Mouse (Mus musculus) T-helper 2 cell (primary cell): ENCODE results near the gene Daam2.

Experiments
- in situ Hi-C: fragments of 300-600 bp; cut with MboI, MseI; formaldehyde crosslinking; loops from one replicate; pipeline ENCODE4 v1.15.1; 2025; ENCODE audit warnings: high pct_unique_total_duplicates

Gene Daam2

DNA sequence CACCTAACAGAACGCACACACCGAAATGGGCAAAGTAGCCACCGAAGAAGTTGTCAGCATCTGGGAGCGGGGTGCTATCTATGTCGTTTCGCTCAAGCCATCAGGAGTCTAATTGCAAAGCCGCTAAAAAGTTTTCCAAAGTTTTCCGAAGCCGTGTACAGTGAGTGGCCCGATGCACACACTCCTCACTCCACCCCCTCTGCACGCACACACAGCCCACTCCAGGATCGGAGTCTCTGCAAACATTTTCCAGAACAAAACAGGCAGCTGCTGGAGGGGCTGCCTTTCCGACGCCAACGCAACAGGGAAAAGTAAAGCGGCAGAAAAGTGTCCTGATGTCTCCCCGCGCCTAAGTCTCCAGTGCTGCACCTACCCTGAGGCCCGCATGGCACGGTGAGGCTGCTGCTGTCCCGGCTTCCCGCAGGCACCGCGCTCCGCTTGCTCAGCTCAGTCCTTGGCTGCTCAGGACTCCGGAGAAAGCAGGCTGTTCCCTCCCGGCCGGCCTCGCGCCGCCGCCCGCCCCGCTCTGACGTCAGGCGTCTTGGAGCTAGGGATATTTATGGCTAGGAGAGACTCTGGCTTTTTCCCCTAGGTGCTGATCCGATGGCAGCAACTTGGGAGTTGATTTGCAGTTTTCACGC lies at the start of gene Daam2:
Daam2 (minus strand) TSS at position 514 of the 641 bp plus-strand sequence.
- in situ Hi-C loops = no loop called here

DNA sequence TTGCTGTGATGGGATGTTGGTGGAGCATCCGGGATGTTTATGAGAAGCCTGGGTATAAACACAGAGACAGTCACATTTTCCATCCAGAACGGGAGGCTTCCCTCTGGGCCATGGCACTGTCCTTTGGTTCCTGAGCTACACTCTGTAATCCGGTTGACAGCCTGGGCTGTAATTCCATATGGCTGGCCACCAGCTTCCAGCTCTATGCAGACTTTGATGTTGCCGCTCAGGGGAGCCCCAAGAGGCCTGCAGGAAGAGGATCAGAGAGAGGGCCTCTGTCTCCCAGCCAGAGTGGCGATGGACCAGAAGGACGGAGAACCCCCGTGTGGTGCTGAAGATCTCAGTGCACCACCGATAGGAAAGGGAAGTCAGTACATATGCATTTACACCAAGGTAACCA lies 46.2 kb upstream of the Daam2 start:
- in situ Hi-C loops = no loop called here

DNA sequence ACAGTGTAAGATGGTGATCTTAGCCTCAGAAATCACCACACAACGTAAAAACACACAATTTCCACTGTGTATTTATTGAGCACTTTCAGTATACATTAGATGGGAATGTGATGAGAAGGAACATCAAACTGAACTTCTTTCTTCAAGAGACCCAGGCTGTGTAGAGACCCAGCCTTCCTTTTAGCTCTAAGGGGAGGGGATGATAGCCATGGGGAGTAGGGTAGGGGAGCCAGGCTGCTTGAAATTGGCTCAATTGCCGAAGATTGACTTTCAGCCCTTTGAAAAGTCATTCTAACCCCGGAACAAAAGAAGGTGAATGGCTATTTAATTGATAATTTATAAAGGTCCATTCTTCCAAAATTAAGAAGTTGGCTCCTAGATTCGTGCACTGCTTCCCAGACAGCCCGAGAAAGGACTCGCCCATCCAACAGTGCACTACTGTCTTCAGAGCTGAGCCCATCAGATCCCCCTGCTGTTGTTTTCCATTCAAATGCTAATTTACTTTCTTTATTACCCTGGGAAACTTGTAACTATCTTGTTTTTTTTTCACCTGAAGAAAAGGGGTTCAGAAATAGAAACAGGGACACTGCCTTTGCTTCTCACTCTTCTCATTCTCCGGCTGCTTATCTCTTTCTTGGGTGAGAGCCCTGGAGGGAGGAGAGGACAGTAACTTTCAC lies 43.3 kb upstream of the Daam2 start:
- in situ Hi-C loops = no loop called here

DNA sequence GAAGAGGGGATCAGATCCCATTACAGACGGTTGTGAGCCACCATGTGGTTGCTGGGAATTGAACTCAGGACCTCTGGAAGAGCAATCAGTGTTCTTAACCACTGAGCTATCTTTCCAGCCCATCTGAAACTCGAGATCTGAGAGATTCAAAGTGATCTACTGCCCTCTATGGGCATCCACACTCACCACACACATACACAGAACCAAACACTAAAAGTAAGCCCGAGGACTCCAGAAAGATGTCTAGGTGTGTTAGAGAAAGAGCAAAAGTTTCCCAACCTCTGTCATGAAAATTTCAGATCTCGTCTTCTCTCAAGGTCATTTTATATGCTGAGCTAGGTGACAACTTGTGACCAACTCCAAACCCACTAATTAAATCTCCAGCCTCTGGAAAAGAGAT lies 41.3 kb upstream of the Daam2 start:
- in situ Hi-C loops = no loop called here

DNA sequence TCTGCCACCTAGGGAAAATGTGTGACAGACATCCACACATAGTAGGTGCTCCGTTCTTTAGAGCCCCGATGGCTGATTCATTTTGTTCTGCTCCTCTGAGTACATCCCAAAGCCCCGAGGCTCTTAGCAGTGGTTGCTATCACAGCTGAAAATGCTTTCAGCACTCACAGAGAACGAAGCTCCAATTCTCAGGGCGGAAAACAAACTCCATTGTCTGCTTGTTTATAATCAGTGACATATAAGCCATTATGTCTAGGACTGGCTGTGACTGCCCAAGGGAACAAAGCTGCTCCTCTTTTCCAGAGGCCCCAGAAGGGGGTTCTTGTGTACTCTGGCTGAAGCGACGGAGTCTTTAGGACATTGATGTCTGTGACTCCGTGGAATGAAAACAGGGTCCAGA lies 25.9 kb upstream of the Daam2 start:
- in situ Hi-C loops = no loop called here

DNA sequence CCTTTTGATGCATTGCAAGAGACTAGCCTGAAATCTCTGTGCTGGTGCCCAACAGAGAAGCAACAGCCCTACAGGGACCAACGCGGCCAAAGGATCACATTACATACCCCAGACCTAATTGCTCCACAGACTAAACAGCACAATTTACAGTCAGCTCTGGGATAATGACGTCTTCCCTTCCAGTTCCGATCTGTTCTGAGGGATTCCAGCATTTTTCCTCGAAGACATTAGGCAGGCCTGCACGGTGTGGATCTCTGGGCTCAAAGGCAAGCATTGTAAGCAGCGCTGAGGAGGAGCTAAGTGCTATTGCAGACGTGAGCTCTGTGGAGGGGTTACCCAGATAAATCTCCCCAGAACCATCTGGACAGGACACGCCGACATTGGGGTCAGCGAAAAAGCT lies 18.3 kb upstream of the Daam2 start:
- in situ Hi-C loops = no loop called here

DNA sequence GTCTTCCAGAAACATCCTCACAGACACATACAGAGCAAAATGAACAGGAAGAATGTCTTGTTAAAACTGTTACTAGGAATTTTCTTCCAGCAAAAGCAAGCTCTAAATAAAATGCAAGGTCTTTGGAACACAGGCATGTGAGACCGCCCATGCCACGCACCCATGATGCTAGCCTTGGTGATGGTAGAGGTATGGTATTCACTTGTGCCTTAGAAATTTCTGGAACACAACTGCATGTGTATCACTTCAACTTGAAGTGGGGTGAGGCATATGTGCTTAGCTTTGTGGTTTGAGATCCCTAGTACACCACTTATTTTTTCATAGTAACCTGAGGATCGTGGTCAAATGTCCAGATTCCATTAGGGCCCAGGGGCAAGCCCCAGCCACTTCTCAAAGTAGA lies 13.2 kb upstream of the Daam2 start:
- in situ Hi-C loops = no loop called here

DNA sequence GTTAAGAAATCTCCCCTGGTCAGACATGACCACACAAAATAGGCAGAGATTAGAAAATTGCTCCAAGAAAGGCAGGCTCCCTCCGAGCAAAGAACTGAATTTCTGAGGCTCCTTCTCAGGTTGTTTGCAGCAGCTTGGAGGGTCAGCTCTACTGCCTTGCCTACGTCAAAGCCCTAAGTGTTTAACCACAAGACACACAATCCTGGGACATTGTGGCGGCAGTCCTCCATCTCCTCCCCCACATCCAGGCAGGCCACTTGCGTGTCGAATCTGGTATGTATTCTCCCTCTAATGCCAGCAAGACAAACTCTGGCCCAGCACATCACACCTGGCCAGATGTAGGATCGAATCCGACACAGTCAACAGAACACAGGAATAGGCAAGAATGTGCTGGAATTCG lies 4.6 kb upstream of the Daam2 start:
- in situ Hi-C loops = no loop called here

DNA sequence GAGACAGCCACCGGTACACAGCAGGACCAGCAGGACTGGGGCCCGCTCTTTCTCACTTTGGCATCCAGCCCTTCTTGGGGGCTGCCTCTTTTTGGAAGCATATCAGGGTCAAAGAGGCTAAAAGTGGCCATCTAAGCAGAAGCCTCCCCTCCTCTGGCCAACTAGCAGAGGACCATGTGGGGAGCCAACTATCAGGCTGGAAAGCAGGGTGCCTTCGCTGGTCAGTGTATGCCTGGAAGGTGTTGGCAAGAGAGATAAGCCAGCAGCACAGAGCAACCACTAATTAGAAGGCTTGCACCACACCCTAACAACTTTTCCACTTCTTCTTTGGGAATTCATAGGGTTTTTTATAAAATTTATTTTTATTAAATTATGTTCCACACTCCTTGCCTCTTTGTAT lies 346 bp upstream of the Daam2 start:
- in situ Hi-C loops = no loop called here

DNA sequence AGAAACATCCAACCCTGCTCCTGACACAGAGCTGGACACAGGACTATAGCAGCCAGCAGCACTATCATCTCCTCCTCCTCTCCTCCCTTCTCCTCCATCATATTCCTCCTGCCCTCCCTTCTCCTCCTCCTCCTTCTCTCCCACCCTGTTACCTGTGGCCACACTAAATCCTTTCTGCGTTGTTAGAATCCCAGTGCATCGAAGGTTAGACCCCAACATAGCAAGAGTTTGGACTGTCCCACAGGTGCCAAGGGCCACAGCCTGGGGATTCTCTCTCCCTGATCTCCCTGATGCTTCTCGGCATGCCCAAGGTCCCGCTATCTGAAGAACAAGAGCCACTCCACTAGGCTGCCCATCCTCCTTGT lies 745 bp downstream of the Daam2 start:
- in situ Hi-C loops = no loop called here

DNA sequence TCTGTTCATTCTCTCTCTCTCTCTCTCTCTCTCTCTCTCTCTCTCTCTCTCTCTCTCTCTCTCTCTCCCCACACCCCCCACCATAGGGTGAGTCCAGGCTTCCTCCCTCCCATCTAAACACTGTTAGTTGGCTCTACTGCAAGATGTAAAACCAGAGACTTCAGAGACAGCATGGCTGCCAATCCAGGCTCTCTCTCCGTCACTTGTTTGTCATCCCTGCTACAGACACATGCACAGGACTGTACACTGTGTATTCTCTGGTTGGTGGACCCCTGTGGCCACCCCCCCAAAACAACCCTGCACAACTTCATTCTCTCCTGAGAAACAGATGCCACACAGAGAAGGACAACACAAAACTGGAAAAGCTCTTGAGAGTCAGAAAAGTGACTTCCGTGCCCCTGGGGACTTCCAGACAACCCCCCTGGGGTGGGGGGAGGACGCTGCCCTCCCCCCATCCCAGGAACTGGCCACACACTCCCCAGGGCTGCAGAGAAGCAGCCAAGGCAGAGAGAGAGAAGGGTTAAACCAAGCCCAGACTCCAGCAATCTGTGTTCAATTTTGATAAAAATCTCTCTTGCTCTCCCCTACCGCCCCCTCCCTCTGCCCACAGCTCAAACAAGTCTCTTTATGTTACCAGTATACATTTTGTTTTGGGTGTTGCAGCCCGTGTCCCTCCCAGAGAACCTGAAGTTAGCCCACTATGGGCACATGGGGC lies 1.3 kb downstream of the Daam2 start:
- in situ Hi-C loops = no loop called here

DNA sequence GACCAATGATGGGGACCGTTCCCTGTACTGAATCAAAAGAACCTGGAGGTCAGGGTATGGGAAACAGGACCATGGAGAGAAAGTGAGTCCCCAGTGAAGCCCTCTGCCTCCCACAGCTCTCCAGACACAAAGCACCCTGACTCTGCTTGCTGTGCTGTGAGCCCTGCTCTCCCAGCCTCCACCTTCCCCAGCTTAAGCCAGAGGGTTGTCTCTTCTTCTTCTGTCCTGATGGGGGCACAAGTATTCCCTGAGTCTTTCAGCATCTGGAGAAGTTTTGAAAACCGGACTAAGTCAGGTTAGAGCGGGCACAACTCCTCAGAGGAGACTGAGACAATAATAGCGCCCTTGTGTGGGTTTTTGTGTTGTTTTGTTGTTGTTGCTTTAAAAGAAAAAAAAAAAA lies 2.2 kb downstream of the Daam2 start:
- in situ Hi-C loops = no loop called here

DNA sequence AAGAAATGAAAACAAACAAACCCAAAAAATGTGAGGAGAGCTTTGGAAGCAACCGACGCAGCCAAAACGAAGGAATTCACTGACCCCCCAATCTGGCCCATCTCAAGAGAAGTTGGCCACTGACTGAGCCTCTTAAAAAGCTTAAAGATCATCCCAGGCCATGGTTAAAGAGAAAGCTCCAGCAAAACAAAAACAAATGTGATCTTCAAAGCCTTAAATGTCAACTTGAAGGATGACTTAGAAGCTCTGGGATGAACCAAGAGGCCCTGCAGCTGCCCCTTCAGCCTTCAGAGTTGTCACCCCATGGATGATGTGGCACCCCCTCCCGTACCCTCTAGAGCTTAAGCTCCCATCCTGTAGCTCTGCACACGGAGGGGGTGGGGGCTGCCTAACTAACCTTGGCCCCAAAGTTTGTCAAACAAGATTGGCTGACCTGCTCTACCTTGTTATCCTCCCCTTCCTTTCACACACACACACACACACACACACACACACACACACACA lies 4.3 kb downstream of the Daam2 start:
- in situ Hi-C loops = no loop called here

DNA sequence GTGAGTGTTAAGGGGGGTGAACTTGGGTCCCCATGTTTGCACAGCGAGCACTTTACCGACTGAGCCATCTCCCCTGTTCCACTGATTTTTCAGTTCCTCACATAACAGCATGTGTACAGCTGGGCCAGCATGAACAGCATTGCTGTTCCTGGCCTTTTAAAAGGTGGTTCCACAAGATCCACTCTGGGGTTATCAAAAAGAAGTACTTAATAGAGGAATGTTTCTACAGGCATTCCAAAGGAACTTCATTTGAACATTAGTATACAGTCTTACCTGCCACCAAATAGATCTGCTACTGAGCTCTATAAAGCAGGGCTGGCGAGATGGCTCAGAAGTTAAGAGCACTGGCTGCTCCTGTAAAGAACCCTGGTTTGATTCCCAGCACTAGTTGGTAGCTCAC lies 8.0 kb downstream of the Daam2 start:
- in situ Hi-C loops = no loop called here

DNA sequence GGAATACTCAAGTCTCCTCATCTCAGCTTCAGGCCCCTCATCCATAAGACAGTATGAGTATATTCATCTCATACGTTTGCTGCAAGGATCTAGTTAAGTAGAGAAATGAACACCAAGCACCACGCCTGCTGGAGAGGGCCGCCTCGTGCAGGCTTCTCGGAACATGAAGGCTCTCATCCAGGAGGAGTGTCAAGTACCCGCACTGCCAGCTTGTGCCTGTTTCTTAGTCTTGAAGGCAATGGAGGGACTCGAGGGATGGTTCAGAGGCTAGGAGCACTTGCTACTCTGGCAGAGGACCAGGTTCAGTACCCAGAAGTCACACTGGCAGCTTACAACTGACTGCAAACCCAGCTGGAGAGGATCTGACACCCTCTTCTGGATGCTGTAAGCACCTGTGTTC lies 12.2 kb downstream of the Daam2 start:
- in situ Hi-C loops = no loop called here

DNA sequence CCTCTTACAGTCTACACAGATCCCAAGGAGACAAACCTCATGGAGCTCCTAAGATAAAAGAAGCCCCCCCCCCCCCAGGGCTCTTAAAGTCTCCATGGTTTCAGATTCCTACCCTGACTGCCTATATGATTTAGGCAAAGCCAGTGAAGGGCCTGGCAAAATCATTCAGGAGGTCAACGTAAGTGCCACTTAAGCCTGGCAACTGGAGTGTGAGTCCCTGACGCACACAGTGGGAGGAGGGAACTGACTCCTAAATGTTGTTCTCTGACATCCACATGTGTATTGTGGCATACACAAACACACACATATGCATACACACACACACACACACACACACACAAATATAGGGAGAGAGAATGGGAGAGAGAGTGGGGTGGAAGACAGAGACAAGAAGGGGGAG lies 12.7 kb downstream of the Daam2 start:
- in situ Hi-C loops = no loop called here

DNA sequence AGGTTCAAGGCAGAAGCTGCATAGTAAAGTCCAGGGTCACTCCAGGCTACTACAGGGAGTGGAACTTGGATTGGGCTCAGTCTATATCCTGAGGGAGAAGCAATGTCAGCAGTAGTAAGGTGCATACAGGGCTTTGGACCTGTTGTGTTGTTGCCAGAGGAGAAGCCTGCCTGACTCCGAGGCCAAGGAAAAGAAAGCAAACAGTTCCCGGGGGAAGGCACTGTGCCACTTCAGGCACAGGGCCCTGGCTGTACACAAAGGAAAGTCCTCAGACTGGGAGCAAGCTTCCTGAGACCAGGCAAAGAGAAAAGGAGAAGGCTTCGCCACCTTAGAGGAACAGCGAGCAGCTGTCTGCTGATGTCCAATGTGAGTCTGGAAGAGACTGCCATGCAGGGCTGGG lies 18.1 kb downstream of the Daam2 start:
- in situ Hi-C loops = no loop called here

DNA sequence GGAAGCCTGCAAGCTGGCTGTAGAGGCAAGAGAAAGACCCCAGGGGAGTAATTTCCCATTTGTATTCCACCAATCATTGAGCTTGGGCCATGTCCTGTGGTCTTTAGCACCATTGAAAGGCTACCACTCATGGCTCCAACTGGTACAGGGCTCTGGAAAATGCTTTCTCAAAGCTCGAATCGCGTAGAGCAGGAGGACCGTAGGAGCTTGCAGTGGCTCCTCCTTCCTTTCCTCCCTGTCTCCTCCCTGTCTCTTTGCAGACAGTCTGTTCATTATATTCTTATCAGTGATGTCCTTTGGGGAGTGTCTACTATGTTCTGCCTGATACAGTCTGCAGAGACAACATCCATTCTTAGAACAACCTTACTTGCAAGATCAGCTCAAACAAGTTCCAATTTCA lies 18.7 kb downstream of the Daam2 start:
- in situ Hi-C loops = no loop called here

DNA sequence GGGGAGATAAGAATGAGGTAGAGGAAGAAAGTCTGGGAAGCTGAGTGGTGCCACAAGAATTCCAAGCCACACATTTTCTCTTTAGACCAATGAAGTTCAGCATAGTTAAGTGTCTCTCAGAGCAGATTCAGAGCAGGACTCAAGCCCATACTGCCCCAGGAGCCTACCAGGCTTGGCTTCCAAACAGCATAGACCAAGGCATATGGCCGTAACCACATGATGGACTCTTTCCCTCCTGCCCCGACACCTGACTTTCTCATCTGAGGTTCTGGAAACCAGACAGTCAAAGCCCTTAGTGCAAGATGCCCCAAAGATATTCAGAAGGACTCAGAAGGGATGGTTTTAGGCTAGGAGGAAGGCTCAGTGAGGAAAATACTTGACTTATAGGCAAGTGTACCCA lies 19.6 kb downstream of the Daam2 start:
- in situ Hi-C loops = no loop called here

DNA sequence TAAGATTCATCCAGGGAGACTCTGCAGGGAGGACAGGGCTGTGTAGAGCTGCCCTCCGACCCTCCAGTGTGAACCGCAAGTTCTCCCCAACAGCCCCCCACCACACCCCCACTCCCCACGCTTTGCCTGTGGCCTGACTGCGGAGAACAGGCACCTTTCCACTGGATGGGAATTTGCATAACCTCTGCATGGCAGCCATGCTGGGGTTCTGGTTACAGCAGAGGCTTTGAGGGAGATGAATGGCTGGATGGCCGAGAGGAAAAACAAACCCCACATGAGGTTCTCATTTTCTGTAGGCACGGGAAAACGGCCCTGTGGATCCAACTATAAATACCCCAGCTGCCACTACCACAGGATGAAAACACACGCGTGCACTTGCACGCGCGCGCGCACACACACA lies 23.4 kb downstream of the Daam2 start:
- in situ Hi-C loops = no loop called here

DNA sequence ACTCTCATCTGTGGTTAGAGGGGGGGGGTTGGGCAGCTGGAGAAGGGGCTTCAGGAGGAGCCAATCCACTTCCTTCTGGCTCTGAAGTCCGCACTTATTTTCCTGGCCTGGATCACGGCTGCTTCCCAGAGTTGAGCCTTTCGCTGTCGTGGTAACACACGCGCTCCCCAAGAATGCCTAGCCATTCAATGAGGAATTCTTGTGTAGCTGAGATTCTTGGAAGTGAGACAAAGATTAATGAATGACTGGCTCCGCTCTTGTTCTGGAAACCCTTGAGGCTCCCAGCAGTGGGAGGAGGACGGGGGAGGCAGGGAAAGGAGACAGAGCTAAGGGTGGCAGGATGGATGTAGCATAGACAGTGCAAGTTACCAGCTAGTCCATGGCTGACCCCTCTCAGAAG lies 24.9 kb downstream of the Daam2 start:
- in situ Hi-C loops = no loop called here

DNA sequence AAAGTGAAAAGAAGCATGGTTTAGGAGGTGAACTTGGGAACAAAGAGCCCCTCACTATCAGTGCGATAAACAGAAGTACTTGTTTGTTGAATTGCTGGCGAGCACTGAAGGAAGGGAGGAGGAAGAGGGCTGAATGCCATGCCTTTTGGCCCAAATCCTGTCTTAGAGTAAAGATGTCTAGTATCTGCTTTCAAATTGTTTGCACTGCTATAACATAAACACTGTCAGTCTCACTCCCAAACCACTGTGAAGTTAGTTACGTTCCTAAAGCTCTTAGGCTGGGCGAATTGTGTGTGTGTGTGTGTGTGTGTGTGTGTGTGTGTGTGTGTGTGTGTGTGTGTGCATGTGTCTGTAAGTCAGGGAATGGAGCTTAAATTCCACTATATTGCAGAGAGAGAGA lies 28.6 kb downstream of the Daam2 start:
- in situ Hi-C loops = no loop called here

DNA sequence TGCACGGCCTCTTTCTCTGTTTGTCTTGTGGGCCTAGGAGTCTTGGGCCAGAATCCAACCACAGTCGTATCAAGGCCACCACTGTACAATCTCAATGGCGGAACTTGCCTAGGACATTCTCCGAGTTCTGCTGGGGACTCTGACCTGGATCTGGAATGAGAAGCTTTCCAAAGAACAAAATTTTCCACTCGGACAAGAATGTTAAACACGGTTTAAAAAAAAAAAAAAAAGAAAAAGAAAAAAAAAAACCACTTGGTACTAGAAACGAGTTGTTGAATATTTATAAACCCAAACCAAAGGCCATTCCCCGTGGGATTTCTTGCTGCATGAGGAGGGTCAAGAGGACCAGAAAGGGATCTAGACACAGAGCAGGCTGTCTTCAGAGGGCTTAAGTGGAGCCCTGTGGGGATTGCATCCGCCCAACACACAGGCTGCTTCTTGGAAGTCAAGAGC lies 29.9 kb downstream of the Daam2 start:
- in situ Hi-C loops = no loop called here
